ENCODE assay signal across 12 mouse cellular contexts in genomic region chr13:94139713-94140445, GRCm38 (mm10).
DNase-seq lines count a peak whose midpoint lies in the region; ATAC-seq and TF ChIP-seq lines count a peak whose summit lies in the region.
"Had no signal": no experiment of that assay in that cellular context is flagged by ENCODE, and none has a peak within 500 bp of the region (broad histone marks: within the 10 kb centered on the region; RNA-seq: fewer than 3 reads in every experiment).

No protein-coding gene starts in this region.

- peaks cover 67% of the 10 kb centered on the region for H3K4me1 ChIP-seq in intestine, embryonic 14.5 days (replicated peaks; ENCODE audit: control insufficient read depth, insufficient read depth, low read length)
- no peaks in the 10 kb centered on the region for H3K4me1 ChIP-seq in intestine, postnatal 0 days (replicated peaks; ENCODE audit: control insufficient read depth, insufficient read depth, low read length)
- H3K4me1 ChIP-seq in CH12.LX (ENCODE audit: control insufficient read depth in 1 of 2, insufficient read depth in 2 of 2): peaks cover 0 to 1% of the 10 kb centered on the region in 2 experiments; a peak in 2 of 4 replicates
- H3K4me1 ChIP-seq in embryonic facial prominence, embryonic 15.5 days: peaks cover 72% of the 10 kb centered on the region
- H3K4me1 ChIP-seq in intestine, embryonic 16.5 days (ENCODE audit: control insufficient read depth, insufficient read depth, low read length): peaks cover 43% of the 10 kb centered on the region

- no peak overlapping the region for H3K4me2 ChIP-seq in intestine, embryonic 14.5 days (ENCODE audit: low read length)
- H3K4me2 ChIP-seq in intestine, postnatal 0 days (replicated peaks; ENCODE audit: low read depth): no peak overlapping the region
- no peak overlapping the region for H3K4me2 ChIP-seq in CH12.LX (ENCODE audit: insufficient read depth, low read depth, poor library complexity, severe bottlenecking)
- no peak overlapping the region for H3K4me2 ChIP-seq in embryonic facial prominence, embryonic 15.5 days (replicated peaks)
- no peak overlapping the region for H3K4me2 ChIP-seq in intestine, embryonic 16.5 days (ENCODE audit: low read depth, low read length)

- no peaks in the 10 kb centered on the region for H3K79me2 ChIP-seq in CH12.LX (replicated peaks; ENCODE audit: control insufficient read depth, extremely low read depth, insufficient read depth, poor library complexity, severe bottlenecking)

- no peak for DNase-seq in intestine, embryonic 14.5 days (ENCODE audit: low spot score)
- DNase-seq in CH12.LX (ENCODE audit: extremely low read depth): no peak
- DNase-seq in spleen, adult 18-20 months: no peak
- DNase-seq in right cerebral cortex, postnatal 36 days (ENCODE audit: low spot score in 2 of 2): no peak
- no peak for DNase-seq in left cerebral cortex, postnatal 14 days (ENCODE audit: low spot score in 2 of 2)
- DNase-seq: embryo, embryonic 11 days; left cerebral cortex, postnatal 4 days; midbrain, embryonic 14.5 days; thymus, postnatal 25 days had no signal

- dilution Hi-C loops in CH12.LX (cut with MboI; ENCODE audit: extremely low pct_ligation_motif_present, extremely low pct_unique_long_range_greater_than_20kb, low sequenced_read_pairs): no loop called here

- ATAC-seq in intestine, embryonic 14.5 days (replicated peaks; ENCODE audit: low FRiP score, low TSS enrichment, low read depth): no peak
- no peak for ATAC-seq in intestine, postnatal 0 days
- ATAC-seq in embryonic facial prominence, embryonic 15.5 days (ENCODE audit: insufficient number of reproducible peaks, low FRiP score, low TSS enrichment, low read depth): no peak
- no peak for ATAC-seq in intestine, embryonic 16.5 days

- TF ChIP-seq CTCF in intestine, postnatal 0 days (IDR thresholded peaks at IDR 0.05; ENCODE audit: low read depth): no peak
- no peak for TF ChIP-seq CTCF in CH12.LX (conservative IDR thresholded peaks at IDR 0.05 in 1 of 2, IDR thresholded peaks at IDR 0.05 in 1 of 2; ENCODE audit: low read depth in 2 of 2, low read length in 2 of 2)

- H3K27ac ChIP-seq in intestine, embryonic 14.5 days (ENCODE audit: low read depth): peak overlapping the region; percentile 75
- H3K27ac ChIP-seq in intestine, postnatal 0 days (ENCODE audit: low read depth, low read length): no peak overlapping the region
- peak overlapping the region; percentile 13; the same call in 1 of the 2 replicates for H3K27ac ChIP-seq in CH12.LX (ENCODE audit: insufficient read depth, low read depth)
- peak overlapping the region; percentile 81 for H3K27ac ChIP-seq in embryonic facial prominence, embryonic 15.5 days (replicated peaks)
- peak overlapping the region; percentile 54 for H3K27ac ChIP-seq in intestine, embryonic 16.5 days (ENCODE audit: low read length)

- no peak for TF ChIP-seq RAD21 in CH12.LX (IDR thresholded peaks at IDR 0.05; ENCODE audit: low read depth, low read length)

- TF ChIP-seq POLR2A in CH12.LX (IDR thresholded peaks at IDR 0.05; ENCODE audit: low read depth, low read length): no peak

- no peaks in the 10 kb centered on the region for H3K36me3 ChIP-seq in intestine, embryonic 14.5 days (ENCODE audit: control insufficient read depth, insufficient read depth, low read length)
- H3K36me3 ChIP-seq in intestine, postnatal 0 days (ENCODE audit: control insufficient read depth, insufficient read depth): no peaks in the 10 kb centered on the region
- no peaks in the 10 kb centered on the region for H3K36me3 ChIP-seq in CH12.LX (replicated peaks in 1 of 2; ENCODE audit: control insufficient read depth in 1 of 2, insufficient read depth in 1 of 2, low read length in 1 of 2)
- H3K36me3 ChIP-seq in embryonic facial prominence, embryonic 15.5 days: 0 out of 2 replicates have a peak, but pooled peaks cover 5% of the 10 kb centered on the region
- H3K36me3 ChIP-seq in intestine, embryonic 16.5 days (ENCODE audit: control insufficient read depth, insufficient read depth, low read length): no peaks in the 10 kb centered on the region

- H3K27me3 ChIP-seq in intestine, embryonic 14.5 days (replicated peaks; ENCODE audit: control insufficient read depth, insufficient read depth, low read length): no peaks in the 10 kb centered on the region
- H3K27me3 ChIP-seq in intestine, postnatal 0 days (replicated peaks; ENCODE audit: control insufficient read depth, insufficient read depth, low read length): no peaks in the 10 kb centered on the region
- no peaks in the 10 kb centered on the region for H3K27me3 ChIP-seq in CH12.LX (replicated peaks)
- H3K27me3 ChIP-seq in embryonic facial prominence, embryonic 15.5 days: no peaks in the 10 kb centered on the region
- H3K27me3 ChIP-seq in intestine, embryonic 16.5 days (replicated peaks; ENCODE audit: control insufficient read depth, insufficient read depth, low read length): no peaks in the 10 kb centered on the region

- H3K4me3 ChIP-seq in intestine, embryonic 14.5 days (ENCODE audit: low read depth, low read length): no peak overlapping the region
- no peak overlapping the region for H3K4me3 ChIP-seq in intestine, postnatal 0 days (ENCODE audit: low read depth, low read length)
- no peak overlapping the region for H3K4me3 ChIP-seq in CH12.LX (replicated peaks in 1 of 3; ENCODE audit: low read depth in 2 of 3, low read length in 2 of 3, poor library complexity in 1 of 3)
- no peak overlapping the region for H3K4me3 ChIP-seq in embryonic facial prominence, embryonic 15.5 days (replicated peaks)
- H3K4me3 ChIP-seq in intestine, embryonic 16.5 days (ENCODE audit: low read length): no peak overlapping the region

- H3K9ac ChIP-seq in intestine, embryonic 14.5 days (ENCODE audit: low read length): no peak overlapping the region
- no peak overlapping the region for H3K9ac ChIP-seq in intestine, postnatal 0 days (ENCODE audit: low read depth, low read length)
- no peak overlapping the region for H3K9ac ChIP-seq in CH12.LX (ENCODE audit: insufficient read depth, low read depth)
- no peak overlapping the region for H3K9ac ChIP-seq in embryonic facial prominence, embryonic 15.5 days
- H3K9ac ChIP-seq in intestine, embryonic 16.5 days (ENCODE audit: low read depth, low read length): no peak overlapping the region

- no peak for TF ChIP-seq EP300 in CH12.LX (IDR thresholded peaks at IDR 0.05; ENCODE audit: low read length)

- no peaks in the 10 kb centered on the region for H3K9me3 ChIP-seq in intestine, embryonic 14.5 days (ENCODE audit: control insufficient read depth, low read length)
- H3K9me3 ChIP-seq in intestine, postnatal 0 days (ENCODE audit: control insufficient read depth): no peaks in the 10 kb centered on the region
- no peaks in the 10 kb centered on the region for H3K9me3 ChIP-seq in CH12.LX (replicated peaks; ENCODE audit: low read length)
- H3K9me3 ChIP-seq in embryonic facial prominence, embryonic 15.5 days (replicated peaks): no peaks in the 10 kb centered on the region
- no peaks in the 10 kb centered on the region for H3K9me3 ChIP-seq in intestine, embryonic 16.5 days (ENCODE audit: control insufficient read depth, low read length)

- intact Hi-C loops in left cerebral cortex, postnatal 14 days (cut with DNase I): loop anchor here (10.0 kb wide), 1 partner anchor 285 kb away; no protein-coding TSS in a partner anchor

- in situ Hi-C loops in CH12.LX (cut with MboI; ENCODE audit: low pct_ligation_motif_present, low pct_unique_long_range_greater_than_20kb, low sequenced_read_pairs): loop anchor here (25.0 kb wide), 1 partner anchor 353 kb away; no protein-coding TSS in a partner anchor

- WGBS in intestine, embryonic 14.5 days: 43% methylated on average over 14 of the region's 14 CpGs
- WGBS in intestine, postnatal 0 days: 58% methylated on average over 14 of the region's 14 CpGs
- WGBS in embryonic facial prominence, embryonic 15.5 days: 40% methylated on average over 14 of the region's 14 CpGs
- whole genome bisulfite sequencing in intestine, embryonic 16.5 days: 53% methylated on average over 14 of the region's 14 CpGs

TF ChIP-seq in CH12.LX, 34 proteins besides CTCF, POLR2A, EP300 and RAD21:
- TF ChIP-seq CHD1 (IDR thresholded peaks at IDR 0.05; ENCODE audit: low read depth, low read length) (no peak), MAFK (IDR thresholded peaks at IDR 0.05; ENCODE audit: insufficient replicate concordance, low read length) (no peak), ZNF384 (IDR thresholded peaks at IDR 0.05; ENCODE audit: low read depth, low read length) (no peak), SMC3 (IDR thresholded peaks at IDR 0.05; ENCODE audit: low read depth, low read length) (no peak), NELFE (IDR thresholded peaks at IDR 0.05; ENCODE audit: low read depth, low read length) (no peak)
